Mouse (Mus musculus): ENCODE results near the gene Tango6.

DNA sequence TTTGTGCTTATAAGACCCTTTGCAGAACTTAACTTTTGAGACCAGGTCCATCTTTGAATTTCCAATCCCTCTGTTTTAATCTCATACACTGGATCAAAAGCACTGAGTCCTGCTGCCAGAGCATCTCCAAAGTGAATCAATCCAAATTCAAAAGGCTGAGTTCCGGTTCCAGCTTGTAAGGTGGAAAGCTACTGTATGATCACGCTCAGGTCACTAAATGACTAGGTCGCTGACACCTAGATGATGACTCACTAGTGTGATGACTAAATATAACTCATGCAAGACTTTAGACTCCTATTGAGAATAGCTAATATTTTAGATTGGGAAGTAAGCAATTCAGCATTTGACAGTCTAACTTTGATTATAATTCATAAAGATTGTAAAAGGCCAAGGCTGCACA is 205.9 kb downstream of the Tango6 start:
- TF ChIP-seq GATA1 (IDR thresholded peaks at IDR 0.05; ENCODE audit: borderline replicate concordance, low read length) (no peak), FLI1 (IDR thresholded peaks at IDR 0.05; ENCODE audit: low read length) (no peak)
